Mouse (Mus musculus) heart, adult 2 months (tissue): ENCODE data around the gene Odf3. TPM values are rescaled to one million over a fixed set of nuclear protein-coding genes. Genes with fewer than 3 reads are reported as not detected.

Experiments used
- DNase-seq, 2 experiments: peaks; one replicate each; pipeline ENCODE4 v3.0.0; 2021
- H3K27ac ChIP-seq: fragments of 200-600 bp; 2 replicates; pipeline ENCODE4 v1.8.1; 2022
- H3K27me3 ChIP-seq: fragments of 200-500 bp; 2 replicates; pipeline ENCODE4 v1.6.1; 2012; ENCODE audit warnings: mild to moderate bottlenecking, low read length, inconsistent platforms, mixed read lengths; ENCODE audit not compliant: control insufficient read depth, insufficient read depth
- H3K36me3 ChIP-seq: fragments of 200-500 bp; 2 replicates; pipeline ENCODE4 v1.6.1; 2012; ENCODE audit warnings: low read length, inconsistent platforms; ENCODE audit not compliant: control insufficient read depth, insufficient read depth
- H3K4me1 ChIP-seq: fragments of 200-500 bp; 2 replicates; pipeline ENCODE4 v1.6.1; 2011; ENCODE audit warnings: low read length; ENCODE audit not compliant: control insufficient read depth, insufficient read depth
- H3K4me3 ChIP-seq: fragments of 200-600 bp; 2 replicates; pipeline ENCODE4 v1.8.1; 2022
- H3K79me2 ChIP-seq: fragments of 200-500 bp; replicated peaks from 2 replicates; pipeline ENCODE4 v1.6.1; 2012; ENCODE audit warnings: mild to moderate bottlenecking, inconsistent platforms, low read length, moderate library complexity, mixed read lengths; ENCODE audit not compliant: control insufficient read depth, insufficient read depth
- H3K9ac ChIP-seq: fragments of 200-500 bp; 2 replicates; pipeline ENCODE4 v1.6.1; 2012; ENCODE audit warnings: low read depth, mild to moderate bottlenecking, control low read depth, inconsistent platforms, low read length, mixed read lengths
- CTCF ChIP-seq: fragments of 200-600 bp; IDR thresholded peaks from 2 replicates; pipeline ENCODE4 v1.8.1; 2022; ENCODE audit warnings: antibody characterized with exemption, mild to moderate bottlenecking, moderate library complexity
- EP300 ChIP-seq: fragments of 200-500 bp; IDR thresholded peaks from 2 replicates; pipeline ENCODE4 v1.6.1; 2011; ENCODE audit warnings: low read depth, low read length, control low read depth; ENCODE audit not compliant: insufficient read depth
- POLR2A ChIP-seq: fragments of 200-500 bp; IDR thresholded peaks from 2 replicates; pipeline ENCODE4 v1.6.1; 2011; ENCODE audit warnings: mild to moderate bottlenecking, low read depth, low read length, control low read depth; ENCODE audit not compliant: insufficient read depth
- WGBS: fragments of 180-500 bp; shearing (Covaris S2); methylation state at CpG from one replicate; pipeline ENCODE4 v1.1.7; 2018; 5-methylcytosine and 5-hydroxymethylcytosine counted together
- intact Hi-C: fragments of 180-260 bp; cut with DNase I; formaldehyde crosslinking; loops from one replicate; pipeline ENCODE4 v1.15.1; 2025
- long read RNA-seq: library from polyadenylated mRNA; stranded (forward); transcript quantifications from one replicate; pipeline ENCODE4 v2.0.0, GENCODE M21; 2021
- polyA plus RNA-seq: library from polyadenylated mRNA; depleted of rRNA; stranded (reverse); fragments of >200 nt; gene quantifications from 2 replicates; pipeline ENCODE4 v1.2.3, GENCODE M21; 2012; rRNA removed
- total RNA-seq, 2 experiments: library from RNA; stranded (reverse); gene quantifications; 2 replicates each; pipeline ENCODE4 v1.2.3; 2021

Gene Odf3
- total RNA-seq: not detected
- polyA plus RNA-seq: 0.25 and 0.38 TPM in 2 replicates
- long read RNA-seq: 0 reads

DNA sequence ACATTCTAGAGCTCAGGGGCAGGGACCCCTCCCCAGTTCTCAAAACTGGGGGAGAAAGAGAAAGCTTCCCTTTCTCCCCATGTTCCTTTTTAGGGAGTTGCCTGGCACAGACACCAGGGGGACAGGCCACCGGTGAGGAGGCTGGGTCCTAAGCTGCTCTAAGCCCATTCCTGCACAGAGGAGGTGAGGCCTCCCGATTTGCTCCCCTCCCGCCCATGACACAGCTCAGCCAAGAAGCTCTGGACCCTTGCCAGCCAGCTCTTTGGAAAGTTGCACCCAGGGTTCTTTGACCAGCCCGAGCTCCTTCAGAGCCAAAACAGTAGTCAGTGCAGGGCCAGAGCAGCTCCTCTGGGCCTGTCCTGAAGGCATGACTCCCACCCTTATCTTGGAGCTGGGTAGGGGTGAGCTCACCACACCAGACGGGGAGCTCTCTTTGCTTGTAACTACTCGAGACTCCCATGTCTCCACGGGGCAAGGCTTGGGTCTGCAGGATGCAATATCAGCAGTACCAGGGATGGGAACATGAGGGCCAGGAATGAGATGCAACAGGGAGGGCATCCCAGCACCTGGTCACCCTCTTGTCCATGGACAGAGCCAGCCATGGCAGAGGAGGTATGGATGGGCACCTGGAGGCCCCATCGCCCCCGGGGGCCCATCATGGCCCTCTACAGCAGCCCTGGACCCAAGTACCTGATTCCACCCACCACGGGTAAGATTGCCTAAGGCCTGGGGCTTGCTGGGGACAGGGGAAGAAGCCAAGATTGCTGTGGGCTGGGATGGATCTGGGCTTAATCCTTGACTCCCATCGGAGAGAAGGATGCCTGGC lies at the start of gene Odf3:
Gene Odf3 (plus strand): TSS at position 51 of the 826 bp plus-strand sequence.
- intact Hi-C loops: loop anchor here (5.0 kb wide), 2 partner anchors 34 to 329 kb away; partner anchors contain the start of genes Psmd13 and Sirt3
- DNase-seq: no peak
- H3K4me3 ChIP-seq: no peak within 1 kb of the TSS
- H3K27me3 ChIP-seq: no peaks in the 10 kb centered on the region
- H3K27ac ChIP-seq: no peak within 1 kb of the TSS
- TF ChIP-seq CTCF: no peak
- no peak for TF ChIP-seq EP300
- TF ChIP-seq POLR2A: no peak
- H3K79me2 ChIP-seq: no peaks in the 10 kb centered on the region
- H3K9ac ChIP-seq: no peak within 1 kb of the TSS
- no peaks in the 10 kb centered on the region for H3K4me1 ChIP-seq
- WGBS: 45% methylated on average over 11 of the region's 11 CpGs
- H3K36me3 ChIP-seq: no peaks in the 10 kb centered on the region

DNA sequence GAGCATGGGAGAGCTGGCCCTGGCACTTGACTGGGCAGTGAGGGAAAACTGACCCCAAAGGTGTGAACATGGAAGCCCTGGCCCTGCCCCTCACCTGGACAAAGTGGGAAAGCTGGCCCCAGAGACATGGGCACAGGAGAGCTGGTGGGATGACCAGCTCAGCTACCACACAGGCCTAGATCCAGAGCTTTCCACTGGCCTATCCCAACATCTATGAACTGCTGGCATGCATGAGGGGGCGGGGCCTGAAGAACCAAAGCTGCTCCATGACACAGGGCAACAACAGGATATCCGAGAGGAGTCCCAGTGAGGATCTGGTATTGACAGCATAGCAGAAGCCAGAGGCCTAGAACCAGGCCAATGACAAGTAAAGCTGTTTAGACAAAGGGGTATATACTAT lies 49.4 kb upstream of the Odf3 start:
- 57% methylated on average over 2 of the region's 2 CpGs for WGBS
- Histone ChIP-seq H3K27me3 (no peaks in the 10 kb centered on the region), H3K27ac (no peak overlapping the region), H3K9ac (no peak overlapping the region), H3K79me2 (no peaks in the 10 kb centered on the region), H3K4me3 (no peak overlapping the region), H3K36me3 (no peaks in the 10 kb centered on the region), H3K4me1 (no peaks in the 10 kb centered on the region)
- TF ChIP-seq EP300 (no peak), POLR2A (no peak), CTCF (no peak)
- no peak for DNase-seq
- intact Hi-C loops: no loop called here

DNA sequence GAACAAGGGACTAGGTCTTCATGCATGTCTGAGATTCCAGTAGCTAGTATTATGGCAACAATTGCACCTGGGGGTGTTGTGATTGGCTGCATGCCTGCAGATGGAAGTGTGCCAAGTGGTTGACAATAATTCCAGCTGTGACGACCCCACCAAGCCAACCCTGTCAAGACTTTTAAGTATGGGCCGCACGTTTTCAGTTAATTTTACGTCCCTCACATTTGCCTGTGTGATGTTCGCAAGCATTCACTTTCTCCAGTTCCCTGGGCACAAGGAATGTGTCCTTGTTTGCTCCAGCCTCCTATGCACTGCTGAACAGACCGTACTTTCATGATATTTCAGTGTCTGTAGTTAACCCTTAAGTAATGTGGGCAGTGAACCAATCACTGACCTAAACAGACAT lies 45.0 kb upstream of the Odf3 start:
- no peaks in the 10 kb centered on the region for H3K4me1 ChIP-seq
- H3K27me3 ChIP-seq: no peaks in the 10 kb centered on the region
- 66% methylated on average over 6 of the region's 6 CpGs for WGBS
- H3K9ac ChIP-seq: no peak overlapping the region
- TF ChIP-seq POLR2A: no peak
- no peak for TF ChIP-seq CTCF
- TF ChIP-seq EP300: no peak
- no peak overlapping the region for H3K27ac ChIP-seq
- H3K36me3 ChIP-seq: no peaks in the 10 kb centered on the region
- intact Hi-C loops: no loop called here
- no peak overlapping the region for H3K4me3 ChIP-seq
- H3K79me2 ChIP-seq: no peaks in the 10 kb centered on the region
- no peak for DNase-seq

DNA sequence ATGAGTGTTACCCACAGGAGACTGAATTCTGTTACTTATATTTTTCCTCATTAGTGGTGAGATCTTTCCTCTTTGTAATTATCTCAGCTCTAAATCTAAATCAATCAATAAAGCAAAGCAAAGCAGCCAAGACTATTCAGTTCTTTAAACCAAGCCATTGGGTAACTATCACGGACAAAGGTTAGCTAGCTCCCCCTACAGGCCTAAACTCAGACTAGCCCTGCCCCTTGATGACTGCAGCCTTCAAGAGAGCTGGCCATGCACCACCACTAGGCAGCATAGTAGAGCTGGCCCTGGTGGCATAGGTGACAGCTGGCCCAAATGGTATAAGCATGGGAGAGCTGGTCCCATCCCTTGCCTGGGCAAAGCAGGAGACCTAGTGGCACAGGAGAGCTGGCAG lies 41.9 kb upstream of the Odf3 start:
- no peaks in the 10 kb centered on the region for H3K4me1 ChIP-seq
- no peaks in the 10 kb centered on the region for H3K36me3 ChIP-seq
- 17% methylated on average over 1 of the region's 1 CpGs for WGBS
- TF ChIP-seq CTCF (peak; percentile 59), EP300 (no peak), POLR2A (no peak)
- H3K4me3 ChIP-seq: no peak overlapping the region
- intact Hi-C loops: no loop called here
- DNase-seq: peak in 1 of 2 experiments; percentile 6
- no peaks in the 10 kb centered on the region for H3K79me2 ChIP-seq
- H3K9ac ChIP-seq: no peak overlapping the region
- H3K27ac ChIP-seq: no peak overlapping the region
- H3K27me3 ChIP-seq: no peaks in the 10 kb centered on the region

DNA sequence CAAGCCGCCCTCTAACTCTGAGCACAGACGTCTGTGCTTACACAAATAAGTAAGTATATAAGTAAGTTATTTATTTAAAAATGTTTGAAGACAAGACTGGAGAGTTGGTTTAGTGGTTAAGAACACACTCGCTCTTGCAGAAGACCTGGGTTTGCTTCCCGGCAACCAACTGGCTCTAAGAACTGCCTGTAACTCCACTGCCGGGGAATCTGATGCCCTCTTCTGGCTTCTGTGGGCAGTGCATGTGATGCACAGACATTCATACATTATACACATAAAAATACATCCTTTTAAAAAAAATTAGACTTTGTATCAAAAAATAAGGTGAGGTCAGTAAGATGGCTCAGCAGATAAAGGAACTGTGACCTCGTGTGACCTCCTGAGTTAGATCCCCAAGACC lies 37.1 kb upstream of the Odf3 start:
- WGBS: 90% methylated on average over 6 of the region's 6 CpGs
- H3K4me1 ChIP-seq: no peaks in the 10 kb centered on the region
- H3K36me3 ChIP-seq: no peaks in the 10 kb centered on the region
- H3K27me3 ChIP-seq: no peaks in the 10 kb centered on the region
- H3K9ac ChIP-seq: no peak overlapping the region
- H3K79me2 ChIP-seq: no peaks in the 10 kb centered on the region
- H3K27ac ChIP-seq: no peak overlapping the region
- intact Hi-C loops: no loop called here
- TF ChIP-seq CTCF (no peak), POLR2A (no peak), EP300 (no peak)
- no peak for DNase-seq
- H3K4me3 ChIP-seq: no peak overlapping the region

DNA sequence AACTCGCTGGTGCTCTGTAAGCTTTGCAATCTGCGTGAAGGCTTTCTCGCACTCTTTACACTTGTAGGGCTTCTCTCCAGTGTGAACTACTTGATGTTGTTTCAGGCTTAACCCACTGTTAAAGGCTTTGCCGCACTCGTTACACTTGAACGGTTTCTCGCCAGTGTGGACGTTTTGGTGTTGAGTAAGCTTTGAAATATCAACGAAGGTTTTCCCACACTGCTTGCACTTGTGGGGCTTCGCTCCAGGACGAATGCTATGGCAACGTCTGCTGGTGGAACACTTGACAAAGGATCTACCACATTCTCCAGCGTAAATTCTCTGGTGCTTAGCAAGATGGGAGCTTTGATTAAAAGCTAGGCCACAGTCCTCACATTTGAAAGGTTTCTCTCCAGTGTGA lies 35.9 kb upstream of the Odf3 start:
- H3K9ac ChIP-seq: no peak overlapping the region
- no peaks in the 10 kb centered on the region for H3K4me1 ChIP-seq
- no peaks in the 10 kb centered on the region for H3K79me2 ChIP-seq
- intact Hi-C loops: no loop called here
- TF ChIP-seq EP300 (no peak), CTCF (no peak)
- no peaks in the 10 kb centered on the region for H3K36me3 ChIP-seq
- H3K27me3 ChIP-seq: no peaks in the 10 kb centered on the region
- H3K27ac ChIP-seq: no peak overlapping the region
- no peak overlapping the region for H3K4me3 ChIP-seq
- DNase-seq: no peak
- WGBS: 88% methylated on average over 13 of the region's 13 CpGs
